Mouse (Mus musculus) c-Kit-positive CD71-positive TER-119-positive erythroid progenitor cells, embryonic 14.5 days (primary cell): ENCODE results near the gene Aadat.
"Not testable (repeated sequence)": the region's sequence is repeated elsewhere in the genome, so short reads cannot be mapped to it uniquely, and the experiment has no call there.

Source experiments
- DNase-seq: peaks from one replicate; pipeline ENCODE4 v3.0.0-alpha.2; 2013; ENCODE audit warnings: low spot score

Aadat gene

DNA sequence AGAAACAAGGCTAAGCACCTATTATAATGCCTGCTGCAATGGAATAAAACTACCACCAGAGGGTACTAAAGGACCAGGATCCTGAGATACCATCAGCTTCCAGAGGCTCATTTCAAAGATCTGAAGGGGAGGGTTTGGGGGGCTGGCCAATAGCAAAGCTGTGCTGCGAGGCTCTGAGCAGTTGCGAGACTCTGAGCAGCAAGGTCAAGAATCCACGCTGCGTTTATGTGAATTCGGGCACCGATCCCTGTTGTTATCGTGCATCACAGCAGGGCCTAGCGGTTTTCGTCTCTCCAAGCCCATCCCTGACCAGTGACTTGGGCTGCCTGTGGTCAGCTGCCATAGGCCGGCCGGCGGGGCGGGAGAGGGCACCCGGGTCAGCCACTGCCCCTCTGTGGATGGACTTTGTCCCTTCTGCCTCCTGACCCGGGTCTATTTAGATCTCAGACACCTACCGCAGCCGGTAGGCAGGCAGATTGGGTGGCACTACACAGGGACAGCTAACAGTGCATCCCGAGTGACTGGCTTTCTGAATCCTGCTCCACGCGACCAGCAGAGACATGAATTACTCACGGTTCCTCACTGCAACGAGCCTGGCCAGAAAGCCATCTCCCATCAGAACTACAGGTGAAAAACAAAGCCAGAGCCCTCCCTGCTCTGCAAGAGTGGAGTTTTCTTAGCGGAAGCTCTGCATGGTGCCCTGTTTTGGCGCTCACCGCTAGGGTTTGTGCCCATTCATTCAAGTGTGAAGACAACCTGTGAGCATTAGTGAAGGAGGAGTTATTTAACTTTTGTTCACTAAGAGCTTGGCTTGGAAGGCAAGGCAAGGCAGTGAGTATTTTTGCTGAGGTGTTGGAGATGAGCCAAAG lies at the start of gene Aadat:
Aadat (plus strand) TSS at position 280 of the 869 bp plus-strand sequence.
- peak; percentile 15 for DNase-seq

DNA sequence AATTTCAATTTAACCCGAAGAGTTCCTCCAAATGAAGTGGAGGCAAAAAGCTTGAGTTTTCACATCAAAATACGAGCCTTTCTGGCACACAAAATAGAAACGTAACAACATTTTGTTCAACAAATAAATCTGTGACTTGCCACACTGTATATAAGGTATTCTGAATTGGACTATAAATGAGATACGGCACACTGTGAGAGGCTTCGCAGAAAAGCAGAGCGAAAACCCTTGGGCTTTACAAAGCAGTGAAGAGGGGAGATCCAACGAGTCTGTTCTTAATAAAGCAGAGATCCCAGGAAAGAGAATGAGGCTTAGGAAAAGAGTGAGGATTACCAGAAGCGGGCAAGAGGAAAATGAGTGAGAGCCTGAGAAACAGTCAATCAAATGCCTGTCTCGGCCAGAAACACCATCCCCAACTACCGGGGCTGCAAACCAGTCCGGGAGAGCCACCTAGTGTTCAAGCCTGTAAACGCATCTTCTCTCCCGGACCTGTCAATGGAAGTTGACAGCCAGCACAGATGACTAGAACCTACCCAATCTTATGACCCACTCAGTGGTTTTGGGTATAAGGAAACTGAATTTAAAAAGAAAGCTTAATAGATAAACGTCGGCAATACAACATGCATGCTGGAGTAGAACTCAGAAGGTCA lies 38.9 kb upstream of the Aadat start:
- DNase-seq = no peak

DNA sequence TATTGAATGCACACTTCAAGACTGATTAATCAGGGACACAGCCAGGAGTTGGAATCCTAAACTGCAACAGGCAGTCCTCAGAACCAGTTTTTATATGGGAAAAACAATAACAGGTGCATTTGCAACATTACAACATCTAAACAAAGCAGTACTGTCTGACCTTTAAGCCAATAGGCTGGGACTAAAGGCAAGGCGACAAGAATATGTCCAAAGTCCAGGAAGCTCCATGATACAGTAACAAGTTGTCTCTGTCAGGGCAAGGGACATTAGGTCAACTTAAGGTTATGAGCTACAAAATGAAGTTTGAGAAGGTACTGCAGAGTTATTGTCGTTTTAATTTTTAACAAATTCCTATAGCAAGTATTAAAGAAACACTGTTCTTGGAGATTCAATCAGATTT lies 15.6 kb upstream of the Aadat start:
- no peak for DNase-seq

DNA sequence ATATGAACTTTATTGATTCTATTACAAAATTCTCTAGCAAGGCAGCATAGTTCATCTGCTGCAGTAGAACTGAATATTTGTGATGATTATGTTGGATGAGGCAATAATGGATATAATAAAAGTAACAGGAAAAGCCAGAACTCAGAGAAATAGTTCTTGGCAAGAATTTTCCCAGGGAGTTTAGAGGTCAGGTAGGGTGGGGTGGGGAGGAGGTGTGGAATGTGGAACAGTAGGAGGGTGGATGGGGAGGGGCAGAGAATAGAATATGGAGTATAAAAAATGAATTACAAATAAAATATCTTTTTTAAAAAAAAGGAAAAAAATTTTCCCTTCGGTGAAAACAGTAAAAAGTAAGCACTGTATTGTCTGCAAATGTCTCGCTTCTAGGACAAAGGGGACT lies 13.9 kb upstream of the Aadat start:
- no peak for DNase-seq

DNA sequence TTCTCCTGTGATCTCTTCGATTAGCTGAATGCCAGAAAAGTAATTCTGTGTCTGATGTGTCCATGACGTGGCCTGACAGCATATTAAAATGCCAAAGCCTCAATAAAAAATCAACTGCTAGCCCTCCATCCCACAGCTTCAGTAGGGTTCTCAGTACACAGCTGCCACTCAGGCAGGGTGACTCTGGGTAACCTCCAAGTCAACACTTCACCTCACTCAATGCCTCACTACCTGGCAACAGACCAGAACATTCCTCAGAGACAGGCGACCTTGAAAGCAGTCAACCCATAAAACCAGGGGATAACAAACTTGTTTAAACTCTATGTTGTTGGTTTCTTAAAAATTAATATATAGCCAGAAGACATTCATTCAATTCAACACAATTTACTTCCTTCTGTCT lies 13.3 kb upstream of the Aadat start:
- DNase-seq = no peak

DNA sequence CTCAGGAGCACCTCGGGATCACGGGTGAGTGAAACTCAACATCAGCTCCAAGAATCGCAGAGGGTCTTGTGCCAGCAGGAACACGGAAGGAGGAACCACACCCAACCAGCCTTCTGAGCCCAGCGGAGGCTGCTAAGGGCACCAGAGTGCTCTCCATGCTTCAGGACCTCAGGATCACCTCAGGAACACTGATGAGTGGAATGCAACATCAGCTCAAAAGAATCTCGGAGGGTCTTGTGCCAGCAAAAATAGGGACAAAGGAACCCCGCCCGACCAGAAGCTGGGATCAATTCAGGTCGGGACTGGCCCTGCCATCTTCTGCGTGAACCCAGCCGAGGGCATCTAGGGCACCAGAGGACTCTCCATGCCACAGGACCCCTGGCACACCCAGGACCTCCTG lies 11.1 kb upstream of the Aadat start:
- no peak for DNase-seq

DNA sequence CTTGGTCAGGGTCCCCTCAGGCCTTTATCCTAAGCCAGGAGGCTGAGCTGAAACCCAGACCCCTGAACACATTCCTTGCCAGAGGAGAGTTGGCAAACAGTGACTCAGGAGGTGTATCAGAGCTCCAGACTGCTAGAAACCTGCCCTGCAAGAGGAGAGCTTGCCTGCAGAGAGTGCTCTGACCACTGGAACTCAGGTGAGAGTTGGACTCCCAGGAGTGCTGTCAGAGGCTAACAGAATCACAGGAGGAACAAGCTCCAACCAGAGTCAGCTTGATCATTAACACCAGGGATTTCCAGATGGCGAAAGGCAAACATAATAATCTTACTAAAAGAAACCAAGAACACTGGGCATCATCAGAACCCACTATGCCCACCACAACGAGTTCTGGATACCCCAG lies 10.7 kb upstream of the Aadat start:
- DNase-seq = not testable (repeated sequence)

DNA sequence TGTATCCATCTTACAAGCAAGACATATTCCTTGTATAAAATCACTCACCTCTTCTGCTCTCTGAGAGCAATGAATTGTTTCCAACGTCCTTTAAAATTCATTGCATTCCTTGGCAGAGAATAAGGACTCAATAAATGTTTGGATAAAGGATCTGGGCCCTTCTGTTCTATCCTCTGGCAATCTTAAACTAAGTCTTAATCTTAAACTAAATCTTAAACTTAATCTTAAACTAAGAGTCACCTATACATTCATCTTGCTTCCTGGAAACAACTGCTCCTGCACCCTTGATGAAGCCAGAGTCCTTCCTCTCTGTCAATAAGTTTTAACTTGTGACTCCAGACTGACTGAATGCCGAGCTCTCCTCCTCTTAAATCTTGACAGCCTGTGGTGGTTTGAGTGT lies 2.6 kb upstream of the Aadat start, which contains the start of gene Gm10283:
Gm10283 (minus strand) TSS at position 101 of the 400 bp plus-strand sequence.
- DNase-seq = no peak

DNA sequence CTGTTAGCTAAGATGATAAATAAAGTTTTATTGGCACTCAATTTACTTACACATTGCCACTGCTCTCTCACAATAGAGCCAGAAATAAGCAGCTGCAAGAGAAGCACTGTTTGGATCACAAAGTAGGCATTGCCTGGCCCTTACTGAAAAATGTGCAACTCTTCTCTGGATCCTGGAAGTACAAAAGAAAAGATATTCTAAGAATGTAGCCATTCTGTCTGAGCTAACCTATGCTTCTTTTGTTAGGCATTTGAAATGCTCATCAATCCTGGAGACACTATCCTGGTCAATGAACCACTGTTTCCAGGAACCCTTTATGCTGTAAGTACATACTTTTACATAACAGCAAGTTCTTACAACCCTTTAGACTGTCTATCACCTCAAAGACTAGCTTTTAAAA lies 12.6 kb downstream of the Aadat start:
- DNase-seq = no peak

DNA sequence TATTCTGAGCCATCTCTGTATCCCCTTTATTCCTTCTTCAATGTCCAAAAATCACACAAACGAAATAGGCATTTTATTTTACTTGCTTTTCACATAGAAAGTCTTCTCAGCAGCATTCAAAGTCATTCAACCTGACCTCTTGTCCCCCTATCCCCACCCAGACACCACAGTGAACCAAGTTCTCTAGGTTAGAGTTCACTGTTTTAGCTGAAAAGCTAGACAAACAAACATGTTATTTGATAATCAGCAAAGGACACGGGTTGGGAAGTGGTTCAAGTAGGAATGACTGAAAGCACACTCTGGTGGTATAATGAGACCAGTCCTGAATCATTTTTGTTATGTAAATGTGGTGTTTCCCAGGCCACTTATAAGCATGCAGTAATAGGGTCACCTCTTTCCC lies 29.2 kb downstream of the Aadat start:
- no peak for DNase-seq

DNA sequence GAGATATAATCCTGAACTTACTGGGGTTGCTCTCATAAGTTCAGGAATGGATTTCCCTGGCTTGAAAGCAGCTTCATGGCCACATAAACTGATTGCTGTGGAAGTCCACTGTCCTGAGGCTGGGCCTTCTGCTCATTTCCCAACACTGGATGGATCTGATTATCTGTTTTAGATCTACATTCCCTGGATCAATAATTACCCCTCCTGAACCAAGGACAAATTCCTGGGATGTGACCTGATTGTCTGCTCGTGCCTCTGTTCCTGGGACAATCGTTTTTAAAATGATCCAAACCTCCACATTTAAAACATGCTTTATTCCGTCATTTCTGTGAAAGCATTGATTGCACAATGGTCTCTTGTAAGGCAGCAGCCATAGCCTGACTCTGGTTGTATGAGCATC lies 61.1 kb downstream of the Aadat start:
- no peak for DNase-seq

DNA sequence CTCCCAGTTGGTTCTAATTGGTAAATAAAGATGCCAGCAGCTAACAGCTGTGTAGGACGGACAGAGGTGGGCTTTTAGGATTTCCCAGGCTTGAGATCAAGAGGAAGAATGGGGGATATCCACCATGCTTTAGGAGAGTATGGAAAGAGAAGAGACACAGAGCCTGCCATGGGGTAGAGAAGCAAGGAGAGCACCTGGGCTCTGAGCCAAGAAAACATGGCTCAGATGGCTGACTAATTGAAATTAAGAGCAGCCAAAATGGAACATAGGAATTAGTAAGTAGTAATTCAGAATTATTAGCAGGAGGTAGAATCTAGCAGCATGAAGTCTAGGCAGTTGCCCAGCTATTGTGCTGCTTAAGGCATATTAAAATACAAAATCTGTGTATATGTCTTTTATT lies 71.5 kb downstream of the Aadat start:
- no peak for DNase-seq

DNA sequence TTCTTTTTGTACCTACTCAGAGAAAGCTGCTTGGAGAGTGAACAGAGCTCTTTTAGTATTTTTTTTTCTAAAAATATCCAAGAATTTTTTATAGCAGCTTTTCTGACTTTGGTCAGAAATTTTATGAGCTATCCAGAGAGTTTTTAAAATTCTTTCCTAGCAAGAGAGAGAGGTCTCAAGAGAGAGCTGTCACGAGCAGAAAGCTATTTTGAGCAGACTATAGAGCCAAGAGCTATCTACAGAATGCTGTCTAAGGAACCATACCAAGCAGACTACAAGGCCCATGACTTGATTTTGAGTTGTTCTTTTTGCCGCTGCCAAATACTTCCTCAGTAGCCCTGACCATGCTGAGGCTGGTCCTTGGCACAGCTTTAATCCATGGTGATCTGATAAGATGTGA lies 77.6 kb downstream of the Aadat start:
- DNase-seq = no peak

DNA sequence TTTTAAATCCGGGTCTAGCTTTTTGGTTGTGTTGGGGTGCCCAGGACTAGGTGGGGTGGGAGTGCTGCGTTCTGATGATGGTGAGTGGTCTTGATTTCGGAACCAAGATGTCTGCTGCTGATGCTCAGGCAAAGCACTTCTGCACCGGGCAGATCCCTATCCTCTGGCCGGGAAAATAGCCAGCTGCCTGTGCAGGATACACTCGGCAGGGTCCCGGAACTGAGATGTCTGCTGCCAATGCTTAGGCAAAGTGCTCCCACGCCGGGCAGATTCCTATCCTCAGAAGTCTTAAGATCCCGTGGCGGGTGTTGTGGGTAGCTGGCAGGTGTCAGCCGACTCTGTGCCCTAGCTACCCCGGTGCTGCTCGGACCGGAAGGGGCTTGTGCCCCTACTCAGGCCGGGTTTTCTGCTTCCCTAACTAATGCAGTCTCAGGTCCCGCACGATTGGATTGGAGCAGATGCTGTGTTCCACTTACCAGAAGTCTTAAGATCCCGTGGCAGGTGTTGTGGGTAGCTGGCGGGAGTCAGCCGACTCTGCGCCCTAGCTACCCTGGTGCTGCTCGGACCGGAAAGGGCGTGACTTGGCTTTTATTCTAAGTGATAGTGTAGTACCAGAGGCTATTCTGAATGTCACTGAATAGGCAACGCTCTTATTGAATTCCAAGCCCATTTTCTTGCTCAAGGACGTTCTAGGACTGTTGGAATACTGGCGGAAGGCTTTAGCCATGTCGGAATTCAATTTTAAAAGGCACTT lies 85.8 kb downstream of the Aadat start:
- DNase-seq = not testable (repeated sequence)

DNA sequence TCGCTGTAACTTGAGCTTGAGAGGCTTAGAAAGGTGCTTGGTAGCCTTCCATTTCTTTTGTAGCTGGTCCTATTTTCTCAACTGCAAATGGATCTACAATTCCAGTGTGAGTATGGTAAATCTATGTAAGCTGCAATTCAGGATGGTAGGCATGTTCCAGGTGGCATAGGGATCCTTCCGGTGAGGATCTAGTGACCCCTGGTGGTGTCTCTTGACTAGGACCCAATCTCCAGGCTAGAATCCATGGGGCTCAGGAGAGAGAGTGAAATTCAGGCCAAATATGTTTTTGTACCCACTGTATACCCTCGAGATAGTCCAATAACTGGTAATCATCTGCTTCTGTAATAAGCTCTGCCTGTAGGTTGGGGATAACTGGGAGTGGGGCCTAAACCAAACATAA lies 89.0 kb downstream of the Aadat start:
- no peak for DNase-seq
